Mouse (Mus musculus) induced T-regulatory cell, adult 2 months (primary cell): ENCODE results near the gene Disp2.

ENCODE experiments used
- DNase-seq: peaks from one replicate; pipeline ENCODE4 v3.0.0-alpha.2; 2012; ENCODE audit warnings: low read depth

Gene Disp2

DNA sequence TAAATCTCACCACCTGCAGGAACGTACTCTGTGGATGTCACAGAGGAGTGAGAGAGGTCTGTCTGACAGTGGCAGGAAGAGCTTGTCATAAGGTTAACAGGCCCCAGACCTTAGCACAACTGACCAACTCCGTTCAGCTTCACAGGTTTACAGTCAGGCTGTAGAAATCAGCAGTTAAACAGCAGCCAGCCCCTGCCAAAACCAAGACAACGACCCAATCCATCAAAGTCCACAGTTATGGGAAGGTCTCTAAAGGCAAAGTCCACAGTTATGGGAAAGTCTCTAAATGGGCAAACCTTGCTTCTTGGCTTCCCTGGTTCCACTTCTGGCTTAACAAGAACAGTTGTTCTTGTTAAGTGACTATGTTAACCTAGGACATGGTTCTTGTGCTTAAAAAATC, 64.9 kb downstream of the Disp2 start:
- DNase-seq, result no peak

DNA sequence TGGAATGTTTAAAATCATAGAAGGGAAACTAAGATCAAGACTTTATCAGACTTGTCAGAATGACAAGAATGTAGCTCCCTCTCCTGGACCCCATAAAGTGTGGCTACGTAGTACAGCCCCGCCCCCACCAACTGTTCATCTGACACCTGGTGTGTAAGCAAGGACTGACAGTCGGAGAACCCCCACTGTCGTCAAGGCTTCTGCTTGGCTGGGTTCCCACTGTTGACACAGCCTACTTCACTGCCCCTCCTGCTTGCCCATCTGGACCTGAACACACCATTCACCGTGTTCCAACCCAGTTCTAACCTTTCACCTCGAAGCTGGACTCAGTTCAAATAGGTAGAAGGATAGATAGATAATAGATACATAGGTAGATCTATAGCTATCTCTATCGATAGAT, 66.7 kb downstream of the Disp2 start:
- no peak for DNase-seq

DNA sequence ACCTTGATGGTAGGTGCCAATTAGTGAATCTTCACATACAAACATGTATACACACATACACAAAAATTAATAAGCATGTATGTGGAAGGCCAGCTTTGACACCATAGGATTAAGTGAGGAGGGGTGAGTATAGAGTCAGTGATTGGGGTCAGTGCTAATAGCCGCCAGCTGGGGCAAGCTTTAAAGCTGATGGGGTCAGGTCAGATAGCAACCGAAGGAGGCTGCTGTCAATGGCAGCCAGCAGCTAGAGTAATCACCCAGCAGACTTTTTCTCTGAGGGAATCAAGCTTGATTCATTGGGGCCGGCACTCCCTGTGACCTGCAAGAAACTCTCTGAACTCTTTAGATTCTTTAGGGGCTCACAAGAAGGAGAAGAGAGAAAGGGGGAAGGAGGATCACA, 72.2 kb downstream of the Disp2 start:
- DNase-seq, result no peak
